ENCODE assay signal across 8 mouse cellular contexts in genomic region chrX:17319126-17319583, GRCm38 (mm10). TPM values are rescaled to one million over a fixed set of nuclear protein-coding genes. Genes with fewer than 3 reads are reported as not detected.
A peak's percentile ranks its signal among the peaks of the same experiment; 100 is the strongest.
DNase-seq lines count a peak whose midpoint lies in the region; ATAC-seq and TF ChIP-seq lines count a peak whose summit lies in the region.

Gene Efhc2 (minus strand): TSS chrX:17319368.

- peak within 1 kb of the TSS; percentile 42 for H3K4me3 ChIP-seq in embryonic facial prominence, embryonic 13.5 days
- peak within 1 kb of the TSS; percentile 28 for H3K4me3 ChIP-seq in intestine, embryonic 15.5 days (replicated peaks)
- H3K4me3 ChIP-seq in liver, embryonic 16.5 days (ENCODE audit: low read depth, low read length) = peak within 1 kb of the TSS; percentile 28
- H3K4me3 ChIP-seq in small intestine, adult 2 months (ENCODE audit: low read depth, low read length) = peak within 1 kb of the TSS; percentile 42

- H3K9me3 ChIP-seq in embryonic facial prominence, embryonic 13.5 days = no peaks in the 10 kb centered on the region
- H3K9me3 ChIP-seq in intestine, embryonic 15.5 days = no peaks in the 10 kb centered on the region
- no peaks in the 10 kb centered on the region for H3K9me3 ChIP-seq in liver, embryonic 16.5 days (replicated peaks; ENCODE audit: control insufficient read depth, low read length)

- WGBS in embryonic facial prominence, embryonic 13.5 days = 18% methylated on average over 16 of the region's 19 CpGs
- 18% methylated on average over 18 of the region's 19 CpGs for WGBS in intestine, embryonic 15.5 days
- 12% methylated on average over 18 of the region's 19 CpGs for WGBS in liver, embryonic 16.5 days (ENCODE audit: insufficient replicate concordance)
- WGBS in small intestine, adult 2 months = 12% methylated on average over 13 of the region's 19 CpGs

- TF ChIP-seq CTCF in small intestine, adult 2 months (IDR thresholded peaks at IDR 0.05; ENCODE audit: extremely low read depth, insufficient read length, insufficient replicate concordance, low read depth, low read length) = no peak

- peak within 1 kb of the TSS; percentile 16; the same call in 1 of the 2 replicates for H3K9ac ChIP-seq in embryonic facial prominence, embryonic 13.5 days
- no peak within 1 kb of the TSS for H3K9ac ChIP-seq in intestine, embryonic 15.5 days
- no peak within 1 kb of the TSS for H3K9ac ChIP-seq in liver, embryonic 16.5 days (ENCODE audit: low read depth, low read length)

- TF ChIP-seq POLR2A in small intestine, adult 2 months (IDR thresholded peaks at IDR 0.05; ENCODE audit: low read depth, low read length) = no peak

- no peak within 1 kb of the TSS for H3K27ac ChIP-seq in embryonic facial prominence, embryonic 13.5 days
- no peak within 1 kb of the TSS for H3K27ac ChIP-seq in intestine, embryonic 15.5 days
- H3K27ac ChIP-seq in liver, embryonic 16.5 days (ENCODE audit: low read length) = no peak within 1 kb of the TSS
- H3K27ac ChIP-seq in small intestine, adult 2 months (ENCODE audit: insufficient read depth, low read depth, low read length) = no peak within 1 kb of the TSS

- no peaks in the 10 kb centered on the region for H3K36me3 ChIP-seq in embryonic facial prominence, embryonic 13.5 days
- H3K36me3 ChIP-seq in intestine, embryonic 15.5 days = no peaks in the 10 kb centered on the region
- H3K36me3 ChIP-seq in liver, embryonic 16.5 days (ENCODE audit: control insufficient read depth, insufficient read depth) = no peaks in the 10 kb centered on the region
- H3K36me3 ChIP-seq in small intestine, adult 2 months (ENCODE audit: control insufficient read depth, insufficient read depth, low read length) = no peaks in the 10 kb centered on the region

- ATAC-seq in embryonic facial prominence, embryonic 13.5 days (ENCODE audit: insufficient number of reproducible peaks, insufficient read depth, low FRiP score, low TSS enrichment, low read depth) = 0 out of 2 replicates have a peak, but pooled peaks have one; percentile 20
- ATAC-seq in intestine, embryonic 15.5 days = peak; percentile 53
- ATAC-seq in liver, embryonic 16.5 days (ENCODE audit: low read depth) = no peak

- H3K27me3 ChIP-seq in embryonic facial prominence, embryonic 13.5 days = no peaks in the 10 kb centered on the region
- H3K27me3 ChIP-seq in intestine, embryonic 15.5 days (replicated peaks) = no peaks in the 10 kb centered on the region
- H3K27me3 ChIP-seq in liver, embryonic 16.5 days (ENCODE audit: control insufficient read depth, insufficient read depth, low read depth, low read length) = no peaks in the 10 kb centered on the region
- no peaks in the 10 kb centered on the region for H3K27me3 ChIP-seq in small intestine, adult 2 months (ENCODE audit: control insufficient read depth, insufficient read depth, low read length)

- no peaks in the 10 kb centered on the region for H3K4me1 ChIP-seq in embryonic facial prominence, embryonic 13.5 days
- H3K4me1 ChIP-seq in intestine, embryonic 15.5 days (replicated peaks) = no peaks in the 10 kb centered on the region
- H3K4me1 ChIP-seq in liver, embryonic 16.5 days (ENCODE audit: control insufficient read depth, low read depth, low read length) = no peaks in the 10 kb centered on the region
- H3K4me1 ChIP-seq in small intestine, adult 2 months (ENCODE audit: control insufficient read depth, insufficient read depth, insufficient read length, low read length) = no peaks in the 10 kb centered on the region

- H3K4me2 ChIP-seq in embryonic facial prominence, embryonic 13.5 days = peak within 1 kb of the TSS; percentile 64
- peak within 1 kb of the TSS; percentile 62 for H3K4me2 ChIP-seq in intestine, embryonic 15.5 days (replicated peaks)
- H3K4me2 ChIP-seq in liver, embryonic 16.5 days (ENCODE audit: low read depth, low read length) = peak within 1 kb of the TSS; percentile 41

- peak; percentile 3 to 15 for DNase-seq in layer of hippocampus, postnatal 10 days (ENCODE audit: low spot score in 2 of 2)
- no peak for DNase-seq in layer of hippocampus, adult 9-10 months (ENCODE audit: low spot score)
- peak; percentile 16 for DNase-seq in adrenal gland, postnatal 14 days
- no peak for DNase-seq in ovary, postnatal 10 days (ENCODE audit: low spot score)

RNA-seq across cellular contexts. Expression of gene Efhc2, which starts in this region (rescaled TPM):
- total RNA-seq in layer of hippocampus, postnatal 10 days (2021) = 1 to 10 TPM; 2.0 to 2.3 TPM
- total RNA-seq in adrenal gland, postnatal 14 days (2021) = 0.48 and 1.0 TPM in 2 replicates
- 0.52 and 0.87 TPM in 2 replicates for polyA plus RNA-seq in embryonic facial prominence, embryonic 13.5 days (2015; fragmentation: Nextera tagmentation; extraction: Ambion mirVana)
- 0.13 TPM in 1 of 2 replicates, not detected in the other for polyA plus RNA-seq in intestine, embryonic 15.5 days (2015; fragmentation: Nextera tagmentation; extraction: Ambion mirVana)
- polyA plus RNA-seq in liver, embryonic 16.5 days (2015; fragmentation: Nextera tagmentation; extraction: Ambion mirVana) = not detected in 2 replicates
- polyA plus RNA-seq in small intestine, adult 2 months (2012; rRNA removed) = not detected in 2 replicates

Comparison
In these comparisons a context has a peak if more than half of its experiments do, and no peak if none do; other contexts are left out.
1. DNase-seq: peak in layer of hippocampus, postnatal 10 days (2 of 2) and adrenal gland, postnatal 14 days (single experiment); none in layer of hippocampus, adult 9-10 months (single experiment) and ovary, postnatal 10 days (single experiment).
2. Peak in ATAC-seq, H3K4me3 ChIP-seq, H3K9ac ChIP-seq and H3K4me2 ChIP-seq in embryonic facial prominence, embryonic 13.5 days; RNA of the gene not detected or under 1 TPM.
3. Peak in ATAC-seq, H3K4me3 ChIP-seq and H3K4me2 ChIP-seq in intestine, embryonic 15.5 days; RNA of the gene not detected or under 1 TPM.
4. Peak in every context shown above with its lines, with median percentiles within 50 percentile points of each other: H3K4me2 ChIP-seq and H3K4me3 ChIP-seq.